Mouse (Mus musculus): ENCODE measurements around the gene Cpb2. TPM values are rescaled to one million over a fixed set of nuclear protein-coding genes. Genes with fewer than 3 reads are reported as not detected.

The Cpb2 gene
- total RNA-seq (2023): not detected

DNA sequence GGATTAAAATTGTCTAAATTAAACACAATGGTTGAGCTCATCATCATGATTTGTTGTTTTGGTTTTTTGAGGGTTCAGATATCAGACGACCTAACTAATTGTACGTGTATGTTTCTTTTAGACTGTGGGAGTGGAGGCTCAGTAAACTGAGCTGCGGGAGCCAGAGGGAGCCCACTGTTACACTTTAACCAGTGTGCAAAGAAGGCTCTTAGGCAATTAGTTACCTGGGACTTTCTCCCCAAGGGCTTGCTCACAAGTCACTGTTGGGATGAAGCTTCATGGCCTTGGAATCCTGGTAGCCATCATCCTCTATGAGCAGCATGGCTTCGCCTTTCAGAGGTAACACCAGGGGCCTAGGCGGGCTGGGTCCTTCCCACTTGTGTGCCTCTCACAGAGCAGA, at the start of gene Cpb2:
Cpb2 (plus strand) TSS at position 201 of the 400 bp plus-strand sequence.

DNA sequence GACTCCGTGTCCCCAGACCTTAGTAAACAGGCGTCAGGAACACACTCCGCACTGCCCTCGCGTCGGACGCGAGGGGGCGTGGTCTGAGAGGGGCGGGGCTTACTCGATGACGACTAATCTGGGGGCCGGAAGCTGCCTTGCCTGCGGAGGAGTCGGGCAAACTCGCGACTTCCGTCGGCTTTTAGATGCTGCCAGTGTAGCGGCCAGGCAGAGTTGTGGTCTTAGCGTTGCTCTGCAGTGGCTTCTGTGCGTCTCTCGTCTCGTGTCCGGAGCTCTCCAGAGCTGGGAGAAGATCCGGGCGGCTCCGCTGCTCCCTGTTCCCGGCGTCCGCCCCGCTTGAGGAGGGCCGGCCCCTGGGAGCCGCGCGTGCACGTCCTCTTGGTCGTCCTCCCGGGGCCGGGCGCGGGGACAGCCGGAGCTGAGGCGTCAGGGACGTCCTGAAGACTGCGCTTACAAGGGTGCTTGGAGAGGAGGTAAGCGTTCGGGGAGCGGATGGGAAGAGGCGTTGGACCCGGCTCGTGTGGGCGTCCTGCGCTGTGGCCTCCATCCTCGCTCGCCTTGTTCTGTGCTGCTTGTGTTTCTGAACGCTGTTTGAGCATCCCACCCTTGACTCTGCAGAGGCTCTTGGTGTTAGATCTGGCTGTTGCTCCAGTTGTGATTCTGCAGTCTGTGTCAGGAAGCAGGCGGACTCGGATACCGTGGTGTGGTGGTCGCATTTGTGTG, 42.3 kb downstream of the Cpb2 start, which contains the start of gene Zc3h13:
Zc3h13 (plus strand) TSS at position 181 of the 723 bp plus-strand sequence.

Other genes with a start within 250 kb of the Cpb2 start
- gene Rubcnl, start 226.3 kb upstream of the Cpb2 start, total RNA-seq (2023): 7.1 TPM
- gene Lrrc63, start 111.4 kb upstream of the Cpb2 start, total RNA-seq (2023): not detected
- gene Lcp1, start 111.2 kb upstream of the Cpb2 start, total RNA-seq (2023): 451 TPM
- 67.1 TPM for gene Zc3h13, start 42.1 kb downstream of the Cpb2 start, total RNA-seq (2023)
- gene Siah3, start 213.7 kb downstream of the Cpb2 start, total RNA-seq (2023): 1.7 TPM